Mouse (Mus musculus) cerebellum, adult 2 months (tissue): ENCODE data around the gene Nt5c1a.

Experiments
- CTCF ChIP-seq: fragments of 200-500 bp; IDR thresholded peaks from 2 replicates; pipeline ENCODE4 v1.5.1; 2011; ENCODE audit warnings: low read depth, mild to moderate bottlenecking, control low read depth, low read length, moderate library complexity, borderline replicate concordance; ENCODE audit not compliant: insufficient read depth
- POLR2A ChIP-seq: fragments of 200-500 bp; IDR thresholded peaks from 2 replicates; pipeline ENCODE4 v1.6.1; 2011; ENCODE audit warnings: low read length, control low read depth, borderline replicate concordance; ENCODE audit not compliant: insufficient read depth

DNA sequence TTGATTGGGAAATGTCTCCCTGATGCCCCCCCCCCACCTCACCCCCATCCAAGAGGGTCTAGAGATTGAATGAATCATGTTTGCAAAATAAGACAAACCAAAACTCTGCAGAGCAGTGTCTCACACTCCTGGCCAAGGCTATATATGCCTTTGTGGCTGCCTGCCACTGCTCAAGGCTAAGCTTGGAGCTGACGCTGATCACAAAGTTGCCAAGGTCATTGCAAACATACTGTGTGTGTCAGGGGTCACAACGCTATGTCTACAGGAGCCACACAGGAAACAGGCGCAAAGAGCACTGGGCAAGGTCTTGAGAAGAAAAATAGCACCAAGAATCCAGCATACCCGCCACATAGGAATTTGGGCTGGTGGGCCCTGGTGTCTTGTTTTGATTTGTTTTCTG is 19.3 kb downstream of the Nt5c1a start:
- TF ChIP-seq POLR2A = no peak
- TF ChIP-seq CTCF = no peak
